Mouse (Mus musculus): ENCODE results near the gene Hoxd4.

DNA sequence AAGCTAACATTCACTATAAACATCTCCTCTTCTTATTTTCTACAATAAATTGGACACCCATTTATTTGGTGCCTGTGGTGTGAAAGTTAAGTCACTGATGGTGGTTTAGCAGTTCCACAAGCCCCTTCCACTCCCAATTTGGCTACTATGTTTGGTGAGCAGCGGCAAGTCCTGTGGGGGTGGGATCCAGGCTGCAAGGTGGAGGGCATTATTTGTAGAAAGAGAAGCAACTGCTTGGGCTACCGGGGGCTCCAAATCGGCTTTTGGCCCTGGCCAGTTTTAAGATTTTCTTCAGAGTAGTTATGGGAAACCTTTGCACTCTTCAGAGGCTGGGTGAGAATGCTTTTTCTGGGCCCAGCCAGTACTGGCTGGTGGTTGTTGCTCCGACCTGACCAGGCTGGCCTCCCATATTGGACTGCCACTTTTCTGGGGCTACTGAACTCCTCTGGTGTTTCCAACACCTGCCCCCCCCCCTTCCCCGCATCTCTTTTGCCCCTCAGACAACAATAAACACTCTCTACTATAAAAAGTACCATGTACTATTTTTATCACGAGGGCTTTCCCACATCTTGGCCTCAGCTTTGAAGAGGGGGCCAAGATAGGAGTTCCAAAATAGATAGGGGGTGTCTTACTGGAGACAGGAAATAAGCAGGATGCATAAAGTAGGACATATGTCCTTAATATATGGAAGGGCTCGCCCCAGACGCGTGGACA lies 20.2 kb downstream of the Hoxd4 start:
- TF ChIP-seq CTCF (IDR thresholded peaks at IDR 0.05; ENCODE audit: control insufficient read depth, insufficient read depth, insufficient read length) (no peak), MYOD1 (IDR thresholded peaks at IDR 0.05; ENCODE audit: control insufficient read depth, insufficient read length, low read depth) (no peak), USF1 (IDR thresholded peaks at IDR 0.05; ENCODE audit: low read depth) (no peak), MAX (IDR thresholded peaks at IDR 0.05) (no peak), CEBPB (IDR thresholded peaks at IDR 0.05; ENCODE audit: low read depth) (no peak), MYOG (IDR thresholded peaks at IDR 0.05; ENCODE audit: control insufficient read depth, extremely low read depth, insufficient read length) (no peak)

Measured in C2C12 (cell line).